Mouse (Mus musculus) liver, embryonic 16.5 days (tissue): ENCODE data around the gene Smg5. TPM values are rescaled to one million over a fixed set of nuclear protein-coding genes. Genes with fewer than 3 reads are reported as not detected.

ENCODE experiments used
- ATAC-seq: fragments of 200-750 bp; cut with Nextera tagmentation; 2 replicates; pipeline ENCODE4 v1.8.0; 2017; ENCODE audit warnings: low read depth, mild to moderate bottlenecking, moderate number of reproducible peaks, moderate library complexity
- H3K27ac ChIP-seq: fragments of 300-500 bp; sonication (generic); 2 replicates; pipeline ENCODE4 v1.5.1; 2014; ENCODE audit warnings: mild to moderate bottlenecking, low read length
- H3K27me3 ChIP-seq: fragments of 300-500 bp; sonication (generic); 2 replicates; pipeline ENCODE4 v1.6.1; 2014; ENCODE audit warnings: low read depth, low read length, mixed read lengths; ENCODE audit not compliant: control insufficient read depth, insufficient read depth
- H3K36me3 ChIP-seq: fragments of 300-500 bp; sonication (generic); 2 replicates; pipeline ENCODE4 v1.6.1; 2014; ENCODE audit warnings: mild to moderate bottlenecking; ENCODE audit not compliant: control insufficient read depth, insufficient read depth
- H3K4me1 ChIP-seq: fragments of 300-500 bp; sonication (generic); 2 replicates; pipeline ENCODE4 v1.6.1; 2014; ENCODE audit warnings: low read depth, low read length, mixed read lengths; ENCODE audit not compliant: control insufficient read depth
- H3K4me2 ChIP-seq: fragments of 300-500 bp; sonication (generic); 2 replicates; pipeline ENCODE4 v1.6.1; 2014; ENCODE audit warnings: low read depth, low read length, mixed read lengths
- H3K4me3 ChIP-seq: fragments of 300-500 bp; sonication (generic); 2 replicates; pipeline ENCODE4 v1.5.1; 2014; ENCODE audit warnings: low read depth, mild to moderate bottlenecking, low read length
- H3K9ac ChIP-seq: fragments of 300-500 bp; sonication (generic); 2 replicates; pipeline ENCODE4 v1.6.1; 2014; ENCODE audit warnings: low read depth, low read length
- H3K9me3 ChIP-seq: fragments of 300-500 bp; sonication (generic); replicated peaks from 2 replicates; pipeline ENCODE4 v1.6.1; 2016; ENCODE audit warnings: low read length; ENCODE audit not compliant: control insufficient read depth
- WGBS: fragments of 180-500 bp; shearing (Covaris S2); extraction: QIAGEN DNeasy Blood & Tissue Kit; methylation state at CpG from one replicate; pipeline ENCODE4 v1.1.7; 2014; ENCODE audit not compliant: insufficient replicate concordance; 5-methylcytosine and 5-hydroxymethylcytosine counted together
- polyA plus RNA-seq: library from polyadenylated mRNA; unstranded; fragments of >200 nt; fragmentation: Nextera tagmentation; extraction: Ambion mirVana; gene quantifications from 2 replicates; pipeline ENCODE4 v1.2.1, GENCODE M21; 2015

Gene Smg5
- polyA plus RNA-seq, 1 experiment from 2014 or later = 30.8 TPM

GRCm38 (mm10) chr3:88338316-88338715 is 2.3 kb downstream of the Smg5 start:
- peak overlapping the region; percentile 48 for H3K9ac ChIP-seq
- no peaks in the 10 kb centered on the region for H3K9me3 ChIP-seq
- peaks cover 45% of the 10 kb centered on the region for H3K4me1 ChIP-seq
- H3K27ac ChIP-seq = peak overlapping the region; percentile 79
- peak; percentile 42 for ATAC-seq
- peak overlapping the region; percentile 86 for H3K4me2 ChIP-seq
- H3K36me3 ChIP-seq = peaks cover 12% of the 10 kb centered on the region
- no peaks in the 10 kb centered on the region for H3K27me3 ChIP-seq
- H3K4me3 ChIP-seq = peak overlapping the region; percentile 27
- WGBS = 22% methylated on average over 7 of the region's 7 CpGs

GRCm38 (mm10) chr3:88339006-88339405 is 2.9 kb downstream of the Smg5 start:
- Histone ChIP-seq H3K9me3 (no peaks in the 10 kb centered on the region), H3K27ac (peak overlapping the region; percentile 79), H3K4me1 (peaks cover 40% of the 10 kb centered on the region)

GRCm38 (mm10) chr3:88350732-88351131 is 14.7 kb downstream of the Smg5 start:
- Histone ChIP-seq H3K9me3 (no peaks in the 10 kb centered on the region), H3K27ac (no peak overlapping the region), H3K4me2 (no peak overlapping the region), H3K4me3 (no peak overlapping the region), H3K36me3 (peaks cover 91% of the 10 kb centered on the region), H3K4me1 (no peaks in the 10 kb centered on the region), H3K27me3 (no peaks in the 10 kb centered on the region), H3K9ac (no peak overlapping the region)
- 88% methylated on average over 13 of the region's 13 CpGs for WGBS
- ATAC-seq = no peak

More at GRCm38 (mm10) chr3:88339006-88339405, 2.9 kb downstream of the Smg5 start:
- Histone ChIP-seq H3K9ac (peak overlapping the region; percentile 48), H3K36me3 (peaks cover 19% of the 10 kb centered on the region), H3K4me3 (peak overlapping the region; percentile 27), H3K4me2 (peak overlapping the region; percentile 86), H3K27me3 (no peaks in the 10 kb centered on the region)
- 54% methylated on average over 3 of the region's 3 CpGs for WGBS
- ATAC-seq = no peak

DNA sequence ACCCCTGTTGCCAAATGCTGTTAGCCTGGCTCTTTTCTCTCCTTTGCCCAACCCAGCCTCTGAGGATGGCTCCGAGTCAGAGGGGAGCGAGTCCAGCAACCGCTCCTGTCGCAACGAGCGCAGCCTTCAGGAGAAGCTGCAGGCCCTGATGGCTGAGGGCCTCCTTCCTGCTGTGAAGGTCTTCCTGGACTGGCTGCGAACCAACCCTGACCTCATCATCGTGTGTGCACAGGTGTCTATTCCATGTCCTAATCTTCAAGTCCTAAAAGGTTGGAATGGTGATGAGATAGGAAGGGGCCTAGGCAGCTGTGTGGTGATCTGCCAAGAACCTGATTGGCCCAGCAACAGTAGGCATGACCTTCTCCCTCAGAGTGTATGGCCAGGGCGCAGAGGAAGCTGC is 16.8 kb downstream of the Smg5 start:
- Histone ChIP-seq H3K27ac (no peak overlapping the region), H3K4me1 (no peaks in the 10 kb centered on the region), H3K27me3 (no peaks in the 10 kb centered on the region), H3K9ac (no peak overlapping the region), H3K4me3 (no peak overlapping the region), H3K9me3 (no peaks in the 10 kb centered on the region), H3K36me3 (peaks cover 92% of the 10 kb centered on the region), H3K4me2 (no peak overlapping the region)
- WGBS = 89% methylated on average over 9 of the region's 9 CpGs
- no peak for ATAC-seq

DNA sequence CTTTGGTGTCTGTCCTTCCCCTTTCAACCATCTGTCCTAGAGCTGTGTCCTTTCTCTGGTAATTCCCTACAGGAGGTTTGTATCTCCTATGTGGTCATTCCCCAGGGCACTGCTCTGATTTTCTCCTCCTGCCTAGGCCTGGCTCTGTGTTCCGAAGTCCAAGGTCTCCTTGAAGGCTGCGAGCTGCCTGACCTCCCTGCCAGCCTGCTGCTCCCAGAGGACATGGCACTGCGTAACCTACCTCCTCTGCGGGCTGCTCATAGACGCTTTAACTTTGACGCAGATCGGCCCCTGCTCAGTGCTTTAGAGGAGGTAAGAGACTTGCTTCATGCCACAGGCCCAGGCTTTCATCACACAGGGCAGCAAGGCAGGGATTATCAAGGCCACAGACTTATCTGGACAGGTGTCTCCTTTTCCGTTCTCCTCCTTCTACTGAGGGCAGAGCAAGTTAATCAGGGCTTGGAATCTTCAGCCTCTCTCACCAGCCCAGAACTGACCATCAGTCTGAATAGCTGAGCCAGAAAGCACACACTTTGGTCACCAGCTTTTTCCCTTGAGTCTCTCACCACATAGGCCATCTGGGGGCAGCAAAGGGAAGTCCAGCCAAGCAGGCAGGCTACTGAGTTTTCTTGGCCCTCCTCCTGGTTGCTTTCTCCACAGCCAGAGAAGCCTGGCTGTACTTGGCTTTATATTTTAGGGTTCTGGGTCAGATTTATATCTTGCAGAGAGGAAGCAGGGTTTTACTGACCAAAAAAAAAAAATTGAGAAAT is 18.5 kb downstream of the Smg5 start:
- Histone ChIP-seq H3K4me3 (no peak overlapping the region), H3K9me3 (no peaks in the 10 kb centered on the region), H3K27me3 (no peaks in the 10 kb centered on the region), H3K9ac (no peak overlapping the region), H3K4me1 (no peaks in the 10 kb centered on the region), H3K27ac (no peak overlapping the region), H3K36me3 (peaks cover 96% of the 10 kb centered on the region), H3K4me2 (no peak overlapping the region)
- WGBS = 91% methylated on average over 8 of the region's 8 CpGs
- ATAC-seq = no peak

GRCm38 (mm10) chr3:88359584-88359983 is 23.5 kb downstream of the Smg5 start:
- no peaks in the 10 kb centered on the region for H3K9me3 ChIP-seq
- H3K27ac ChIP-seq = 0 out of 2 replicates have a peak overlapping the region, but pooled peaks have one; percentile 5
- H3K4me1 ChIP-seq = peaks cover 37% of the 10 kb centered on the region
- no peak overlapping the region for H3K4me3 ChIP-seq
- H3K4me2 ChIP-seq = no peak overlapping the region
- no peaks in the 10 kb centered on the region for H3K27me3 ChIP-seq
- ATAC-seq = no peak
- H3K9ac ChIP-seq = no peak overlapping the region
- H3K36me3 ChIP-seq = peaks cover 73% of the 10 kb centered on the region
- 83% methylated on average over 5 of the region's 5 CpGs for WGBS

DNA sequence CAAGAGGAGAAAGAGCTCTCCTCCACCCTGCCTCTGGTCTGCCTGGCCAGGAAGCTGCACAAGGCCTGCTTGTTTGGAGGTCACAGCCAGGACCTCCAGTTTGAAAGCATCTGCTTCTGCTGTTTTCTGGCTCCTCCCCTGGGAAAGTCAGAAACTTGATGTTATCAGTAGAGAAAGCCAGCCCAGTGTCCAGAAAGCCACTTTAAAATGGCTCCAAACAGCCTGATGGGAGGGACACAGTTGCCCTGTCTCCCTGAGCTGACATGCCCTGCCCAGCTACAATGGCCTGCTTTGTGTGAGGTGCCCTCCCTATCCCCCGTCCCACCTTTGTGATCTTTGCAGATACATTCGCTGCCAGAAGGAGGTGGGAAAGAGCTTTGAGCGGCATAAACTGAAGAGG is 23.9 kb downstream of the Smg5 start:
- Histone ChIP-seq H3K4me2 (no peak overlapping the region), H3K9ac (no peak overlapping the region), H3K9me3 (no peaks in the 10 kb centered on the region), H3K27ac (0 out of 2 replicates have a peak overlapping the region, but pooled peaks have one; percentile 5), H3K27me3 (peaks cover 2% of the 10 kb centered on the region; the same call in 1 of the 2 replicates), H3K4me1 (peaks cover 42% of the 10 kb centered on the region), H3K36me3 (peaks cover 69% of the 10 kb centered on the region), H3K4me3 (no peak overlapping the region)
- WGBS = 75% methylated on average over 3 of the region's 3 CpGs
- ATAC-seq = no peak

- no peaks in the 10 kb centered on the region for H3K9me3 ChIP-seq
- H3K4me3 ChIP-seq = no peak overlapping the region
- no peak overlapping the region for H3K27ac ChIP-seq
- WGBS = 50% methylated on average over 6 of the region's 6 CpGs
- peaks cover 13% of the 10 kb centered on the region for H3K27me3 ChIP-seq
- H3K9ac ChIP-seq = no peak overlapping the region
- ATAC-seq = no peak
- no peak overlapping the region for H3K4me2 ChIP-seq
- peaks cover 51% of the 10 kb centered on the region for H3K4me1 ChIP-seq
- H3K36me3 ChIP-seq = peaks cover 58% of the 10 kb centered on the region
These were observed 25.0 kb downstream of the Smg5 start for GRCm38 (mm10) chr3:88361096-88361495.

- H3K27me3 ChIP-seq = peaks cover 17% of the 10 kb centered on the region
- no peak overlapping the region for H3K9ac ChIP-seq
- no peak for ATAC-seq
- H3K36me3 ChIP-seq = peaks cover 53% of the 10 kb centered on the region
- H3K27ac ChIP-seq = peak overlapping the region; percentile 87
- H3K4me1 ChIP-seq = peaks cover 51% of the 10 kb centered on the region
- 80% methylated on average over 2 of the region's 2 CpGs for WGBS
- H3K4me2 ChIP-seq = no peak overlapping the region
- H3K4me3 ChIP-seq = no peak overlapping the region
- no peaks in the 10 kb centered on the region for H3K9me3 ChIP-seq
These were observed 25.7 kb downstream of the Smg5 start for GRCm38 (mm10) chr3:88361612-88362313.
